Mouse (Mus musculus): Measurements from ENCODE around the gene Supt16. TPM values are rescaled to one million over a fixed set of nuclear protein-coding genes. Genes with fewer than 3 reads are reported as not detected.

Gene Supt16
- polyA plus RNA-seq, 1 experiment = 224 TPM

- Histone ChIP-seq H3K4me1 (ENCODE audit: control insufficient read depth, insufficient read depth, low read length) (no peaks in the 10 kb centered on the region), H3K27me3 (ENCODE audit: control insufficient read depth, insufficient read depth, low read length, poor library complexity, severe bottlenecking) (no peaks in the 10 kb centered on the region), H3K9me3 (replicated peaks; ENCODE audit: control insufficient read depth, insufficient read depth, low read length, poor library complexity, severe bottlenecking) (no peaks in the 10 kb centered on the region), H3K4me3 (ENCODE audit: low read depth, low read length) (peak overlapping the region; percentile 58), H3K9ac (ENCODE audit: low read depth, poor library complexity, severe bottlenecking) (peak overlapping the region; percentile 28), H3K36me3 (ENCODE audit: control insufficient read depth, insufficient read depth, low read length, poor library complexity, severe bottlenecking) (no peaks in the 10 kb centered on the region), H3K27ac (ENCODE audit: insufficient read depth, low read length) (no peak overlapping the region)
- no peak for TF ChIP-seq CTCF (IDR thresholded peaks at IDR 0.05; ENCODE audit: low read depth, low read length)
- no peak for TF ChIP-seq POLR2A (IDR thresholded peaks at IDR 0.05; ENCODE audit: insufficient read depth, low read length)
- no peak for TF ChIP-seq EP300 (IDR thresholded peaks at IDR 0.05; ENCODE audit: insufficient read depth, low read depth, low read length)
Measured at GRCm38 (mm10) chr14:52141445-52142127, 55.6 kb downstream of the Supt16 start.

DNA sequence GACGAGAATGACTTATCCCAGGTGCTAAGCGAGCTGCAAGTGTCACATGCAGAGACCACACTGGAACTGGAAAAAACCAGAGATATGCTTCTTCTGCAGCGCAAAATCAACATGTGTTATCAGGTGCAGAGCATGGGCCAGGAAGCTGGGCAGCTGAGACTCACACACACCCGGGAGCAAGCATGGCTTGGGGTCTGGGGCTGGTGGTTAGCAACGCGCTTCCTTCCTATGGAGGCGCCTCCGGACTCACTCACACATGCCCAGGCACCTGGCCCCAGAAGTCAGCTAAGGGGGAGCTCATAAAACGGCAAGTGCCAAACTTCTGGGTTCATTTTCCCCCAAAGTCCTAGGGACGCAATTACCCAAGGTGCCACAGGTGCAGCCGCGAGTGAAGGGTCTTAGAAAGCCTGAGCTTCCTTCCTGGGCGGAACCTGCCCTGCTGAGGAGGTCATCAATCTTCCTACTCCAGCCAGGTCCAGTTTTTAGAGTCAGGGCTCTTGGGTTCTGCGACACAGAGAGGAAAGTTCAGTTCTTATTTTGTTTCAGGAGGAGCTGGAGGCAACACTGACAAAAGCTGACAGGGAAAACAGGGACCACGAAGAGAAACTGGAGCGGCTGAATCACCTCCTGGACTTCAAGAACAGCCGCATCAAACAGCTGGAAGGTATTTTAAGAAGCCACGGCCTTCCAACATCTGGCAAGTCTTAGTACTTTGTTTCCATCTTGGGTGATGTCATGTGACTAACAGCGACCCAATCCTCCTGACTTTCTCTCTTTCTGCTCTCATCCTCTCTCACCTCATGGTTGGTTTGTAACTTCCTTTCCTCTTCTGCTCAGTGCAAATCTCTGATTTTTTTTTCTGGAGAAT, 56.4 kb downstream of the Supt16 start:
- no peak for TF ChIP-seq POLR2A (IDR thresholded peaks at IDR 0.05; ENCODE audit: insufficient read depth, low read length)
- TF ChIP-seq EP300 (IDR thresholded peaks at IDR 0.05; ENCODE audit: insufficient read depth, low read depth, low read length) = no peak
- TF ChIP-seq CTCF (IDR thresholded peaks at IDR 0.05; ENCODE audit: low read depth, low read length) = no peak
- H3K4me3 ChIP-seq (ENCODE audit: low read depth, low read length) = peak overlapping the region; percentile 58
- H3K27ac ChIP-seq (ENCODE audit: insufficient read depth, low read length) = 0 out of 2 replicates have a peak overlapping the region, but pooled peaks have one; percentile 8
- no peaks in the 10 kb centered on the region for H3K27me3 ChIP-seq (ENCODE audit: control insufficient read depth, insufficient read depth, low read length, poor library complexity, severe bottlenecking)
- peak overlapping the region; percentile 28 for H3K9ac ChIP-seq (ENCODE audit: low read depth, poor library complexity, severe bottlenecking)
- H3K9me3 ChIP-seq (replicated peaks; ENCODE audit: control insufficient read depth, insufficient read depth, low read length, poor library complexity, severe bottlenecking) = no peaks in the 10 kb centered on the region
- H3K36me3 ChIP-seq (ENCODE audit: control insufficient read depth, insufficient read depth, low read length, poor library complexity, severe bottlenecking) = no peaks in the 10 kb centered on the region
- H3K4me1 ChIP-seq (ENCODE audit: control insufficient read depth, insufficient read depth, low read length) = no peaks in the 10 kb centered on the region

- no peaks in the 10 kb centered on the region for H3K9me3 ChIP-seq (replicated peaks; ENCODE audit: control insufficient read depth, insufficient read depth, low read length, poor library complexity, severe bottlenecking)
- H3K9ac ChIP-seq (ENCODE audit: low read depth, poor library complexity, severe bottlenecking) = no peak overlapping the region
- H3K27ac ChIP-seq (ENCODE audit: insufficient read depth, low read length) = no peak overlapping the region
- TF ChIP-seq EP300 (IDR thresholded peaks at IDR 0.05; ENCODE audit: insufficient read depth, low read depth, low read length) (no peak), POLR2A (IDR thresholded peaks at IDR 0.05; ENCODE audit: insufficient read depth, low read length) (no peak), CTCF (IDR thresholded peaks at IDR 0.05; ENCODE audit: low read depth, low read length) (no peak)
- H3K36me3 ChIP-seq (ENCODE audit: control insufficient read depth, insufficient read depth, low read length, poor library complexity, severe bottlenecking) = no peaks in the 10 kb centered on the region
- H3K27me3 ChIP-seq (ENCODE audit: control insufficient read depth, insufficient read depth, low read length, poor library complexity, severe bottlenecking) = no peaks in the 10 kb centered on the region
- no peak overlapping the region for H3K4me3 ChIP-seq (ENCODE audit: low read depth, low read length)
- no peaks in the 10 kb centered on the region for H3K4me1 ChIP-seq (ENCODE audit: control insufficient read depth, insufficient read depth, low read length)
Measured at GRCm38 (mm10) chr14:52133584-52133983, 63.6 kb downstream of the Supt16 start.

- no peak overlapping the region for H3K9ac ChIP-seq (ENCODE audit: low read depth, poor library complexity, severe bottlenecking)
- H3K36me3 ChIP-seq (ENCODE audit: control insufficient read depth, insufficient read depth, low read length, poor library complexity, severe bottlenecking) = no peaks in the 10 kb centered on the region
- no peaks in the 10 kb centered on the region for H3K27me3 ChIP-seq (ENCODE audit: control insufficient read depth, insufficient read depth, low read length, poor library complexity, severe bottlenecking)
- no peak overlapping the region for H3K4me3 ChIP-seq (ENCODE audit: low read depth, low read length)
- TF ChIP-seq EP300 (IDR thresholded peaks at IDR 0.05; ENCODE audit: insufficient read depth, low read depth, low read length) = no peak
- TF ChIP-seq CTCF (IDR thresholded peaks at IDR 0.05; ENCODE audit: low read depth, low read length) = no peak
- no peak for TF ChIP-seq POLR2A (IDR thresholded peaks at IDR 0.05; ENCODE audit: insufficient read depth, low read length)
- no peaks in the 10 kb centered on the region for H3K4me1 ChIP-seq (ENCODE audit: control insufficient read depth, insufficient read depth, low read length)
- H3K9me3 ChIP-seq (replicated peaks; ENCODE audit: control insufficient read depth, insufficient read depth, low read length, poor library complexity, severe bottlenecking) = no peaks in the 10 kb centered on the region
- H3K27ac ChIP-seq (ENCODE audit: insufficient read depth, low read length) = no peak overlapping the region
Measured at GRCm38 (mm10) chr14:52124636-52125035, 72.6 kb downstream of the Supt16 start.

- TF ChIP-seq CTCF (IDR thresholded peaks at IDR 0.05; ENCODE audit: low read depth, low read length) = peak; percentile 57
- no peak for TF ChIP-seq POLR2A (IDR thresholded peaks at IDR 0.05; ENCODE audit: insufficient read depth, low read length)
- no peak for TF ChIP-seq EP300 (IDR thresholded peaks at IDR 0.05; ENCODE audit: insufficient read depth, low read depth, low read length)
- Histone ChIP-seq H3K4me1 (ENCODE audit: control insufficient read depth, insufficient read depth, low read length) (no peaks in the 10 kb centered on the region), H3K9ac (ENCODE audit: low read depth, poor library complexity, severe bottlenecking) (no peak overlapping the region)
Measured at GRCm38 (mm10) chr14:52123918-52124317, 73.3 kb downstream of the Supt16 start.

More at GRCm38 (mm10) chr14:52123918-52124317, 73.3 kb downstream of the Supt16 start:
- H3K4me3 ChIP-seq (ENCODE audit: low read depth, low read length) = no peak overlapping the region
- no peaks in the 10 kb centered on the region for H3K9me3 ChIP-seq (replicated peaks; ENCODE audit: control insufficient read depth, insufficient read depth, low read length, poor library complexity, severe bottlenecking)
- H3K27ac ChIP-seq (ENCODE audit: insufficient read depth, low read length) = no peak overlapping the region
- no peaks in the 10 kb centered on the region for H3K36me3 ChIP-seq (ENCODE audit: control insufficient read depth, insufficient read depth, low read length, poor library complexity, severe bottlenecking)
- H3K27me3 ChIP-seq (ENCODE audit: control insufficient read depth, insufficient read depth, low read length, poor library complexity, severe bottlenecking) = no peaks in the 10 kb centered on the region
